Mouse (Mus musculus) CH12F3 (cell line): Measurements from ENCODE around the gene Chrna3.

Experiments
- in situ Hi-C: fragments of 300-500 bp; cut with MboI; formaldehyde crosslinking; loops from 2 replicates; pipeline ENCODE4 v1.14.3; 2020; ENCODE audit warnings: low sequenced_read_pairs

Gene Chrna3

DNA sequence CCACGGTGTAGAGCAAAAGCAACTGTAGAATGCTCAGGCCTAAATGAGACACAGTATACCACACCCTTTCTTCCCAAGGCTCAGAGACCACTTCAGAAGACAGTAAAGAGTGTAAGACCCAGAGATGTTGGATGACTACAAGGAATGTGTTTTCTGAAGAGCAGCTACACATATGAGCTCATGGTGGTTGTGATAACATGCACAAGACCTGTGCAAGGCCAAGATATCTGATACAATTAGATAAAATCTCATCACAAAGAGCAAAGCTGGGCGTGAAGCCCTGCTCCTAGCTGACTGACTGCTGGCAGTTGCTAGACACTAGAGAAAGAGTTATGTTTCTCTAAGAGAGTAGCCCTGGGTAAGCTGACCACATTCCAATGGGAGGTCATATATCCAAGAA is 16.7 kb downstream of the Chrna3 start:
- in situ Hi-C loops = no loop called here

DNA sequence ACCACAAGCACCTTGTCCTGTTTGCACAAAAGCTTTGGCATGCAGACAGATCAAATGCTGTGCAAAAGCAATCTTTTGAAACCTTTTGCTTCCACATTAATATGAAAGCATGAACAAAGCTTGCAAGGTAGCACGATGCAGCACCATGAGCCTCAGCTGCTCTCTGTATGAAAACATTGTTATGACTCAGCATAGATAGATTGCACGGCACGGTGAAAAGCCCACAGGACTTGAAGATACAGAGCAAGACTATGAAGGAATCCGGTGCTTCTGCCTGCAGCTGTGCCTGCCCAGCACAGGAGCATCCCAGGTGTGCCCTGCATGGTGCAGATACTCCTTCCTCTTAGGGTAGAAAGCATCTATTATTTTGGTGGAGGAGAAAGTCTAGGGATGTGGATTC is 22.8 kb downstream of the Chrna3 start:
- in situ Hi-C loops = no loop called here

DNA sequence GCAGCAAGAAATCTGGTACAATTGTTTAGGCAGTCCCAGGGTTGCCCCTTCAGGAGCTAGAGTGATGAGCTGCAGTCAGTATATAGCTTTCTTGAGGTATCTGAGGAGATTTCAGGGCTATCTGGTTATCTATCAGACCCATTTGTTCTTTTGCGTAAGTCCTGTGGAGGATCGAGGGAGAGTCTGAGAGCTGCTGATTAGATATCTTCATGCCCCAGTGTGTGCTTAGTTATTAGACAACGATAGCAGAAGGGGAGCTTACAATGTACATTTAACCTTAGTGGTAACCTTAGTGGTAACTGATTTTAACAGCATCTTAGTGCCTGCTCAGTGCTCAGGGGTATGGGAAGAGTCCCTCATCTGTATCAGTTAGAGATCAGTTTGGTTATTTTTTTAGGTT is 30.7 kb downstream of the Chrna3 start:
- in situ Hi-C loops = no loop called here

DNA sequence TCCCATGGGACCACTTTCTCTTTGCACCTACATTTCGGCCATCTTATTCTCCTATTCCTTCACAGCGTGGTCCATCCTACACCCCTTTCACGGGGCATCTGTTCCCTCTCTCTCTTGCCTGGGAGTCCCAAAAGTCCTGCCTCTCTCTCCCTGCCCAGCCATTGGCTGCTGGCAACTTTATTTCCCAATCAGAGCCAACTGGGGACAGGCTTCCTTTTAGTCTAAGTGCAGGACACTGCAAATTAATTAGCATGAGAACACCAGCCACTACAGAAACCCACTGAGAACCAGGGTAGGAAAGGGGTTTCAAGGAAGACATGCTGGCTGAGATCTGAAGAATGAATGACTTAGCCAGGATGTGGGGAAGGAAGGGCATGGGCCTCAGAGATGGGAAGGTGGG is 32.0 kb downstream of the Chrna3 start:
- in situ Hi-C loops = no loop called here

DNA sequence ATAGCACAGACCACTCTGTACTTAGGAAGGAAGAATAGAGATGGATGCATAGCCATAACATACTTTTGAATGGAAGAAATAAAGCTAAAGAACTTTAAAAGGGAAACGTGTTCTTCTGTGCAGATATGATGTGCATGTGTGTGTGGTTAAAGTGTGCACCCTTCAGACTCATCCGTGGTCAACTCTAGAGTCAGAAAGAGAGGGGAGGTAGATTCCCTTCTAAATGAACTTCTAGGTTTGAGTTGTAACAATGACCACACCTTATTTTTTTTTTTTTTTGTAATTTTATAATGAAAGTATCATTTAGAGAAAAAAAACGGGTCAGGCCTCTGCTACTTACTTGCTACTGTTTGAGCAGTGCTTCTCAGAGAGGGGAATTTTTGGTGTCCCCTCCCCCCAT is 36.0 kb downstream of the Chrna3 start:
- in situ Hi-C loops = no loop called here

DNA sequence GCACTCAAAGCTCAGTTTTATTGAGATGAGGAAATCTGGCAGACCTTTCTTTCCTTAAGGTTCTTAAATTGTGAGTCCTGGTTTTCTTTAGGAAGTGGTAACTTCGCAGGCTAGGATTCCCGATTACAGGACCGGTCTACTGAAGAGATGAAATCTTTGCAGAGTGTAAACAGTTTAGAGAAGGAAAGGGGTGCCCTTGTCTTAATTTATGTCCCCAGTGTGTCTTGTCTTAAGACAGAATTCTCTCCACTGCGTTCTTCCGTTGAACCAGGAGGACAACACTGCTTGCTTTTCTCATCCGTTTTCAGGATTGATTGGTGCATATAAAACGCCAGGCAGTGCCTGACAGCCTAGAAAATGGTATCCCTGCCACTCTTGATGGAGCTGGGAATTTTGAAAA is 44.0 kb downstream of the Chrna3 start:
- in situ Hi-C loops = no loop called here

DNA sequence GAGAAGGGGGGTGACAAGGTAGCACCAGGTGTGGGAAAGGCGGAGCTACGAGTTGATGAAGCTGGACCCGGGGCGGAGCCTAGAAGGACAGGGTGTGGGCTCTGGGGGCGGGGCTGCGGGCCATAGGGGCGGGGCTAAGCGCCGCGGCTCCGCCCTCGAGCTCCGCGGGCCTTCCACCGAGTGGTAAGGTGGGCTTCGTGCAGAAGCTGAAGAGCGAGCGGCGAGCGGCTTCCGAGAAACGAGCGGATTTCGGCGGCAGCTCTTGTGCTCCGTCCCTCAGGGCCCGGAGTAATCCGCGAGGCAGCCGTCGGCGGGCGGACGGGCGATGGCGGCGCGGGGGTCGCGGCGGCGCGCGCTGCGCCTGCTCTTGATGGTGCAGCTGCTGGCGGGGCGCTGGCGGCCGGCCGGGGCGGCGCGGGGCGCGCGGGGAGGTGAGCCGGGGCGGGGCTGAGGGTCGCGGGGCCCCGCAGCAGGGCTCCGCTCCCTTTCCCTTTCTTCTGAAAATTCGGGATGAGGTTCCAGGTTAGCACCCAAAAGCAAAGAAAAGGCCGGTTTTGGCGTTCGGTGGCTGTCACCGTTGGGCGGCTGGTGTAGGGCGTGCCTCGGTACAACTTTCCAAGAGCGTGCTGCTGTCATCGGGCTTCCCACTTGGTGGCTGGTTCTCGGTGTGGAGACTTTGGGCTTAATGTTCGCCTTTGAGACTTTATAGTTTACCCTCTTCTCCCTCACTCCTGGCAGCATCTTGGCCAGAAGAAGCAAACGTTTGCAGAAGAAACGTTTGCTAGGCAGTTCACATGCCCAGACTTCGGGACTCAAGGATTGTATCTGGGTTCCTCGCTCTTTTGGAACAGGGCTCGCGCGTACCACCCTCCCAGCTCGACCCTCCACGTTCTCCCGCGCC is 44.8 kb downstream of the Chrna3 start:
- in situ Hi-C loops = no loop called here

DNA sequence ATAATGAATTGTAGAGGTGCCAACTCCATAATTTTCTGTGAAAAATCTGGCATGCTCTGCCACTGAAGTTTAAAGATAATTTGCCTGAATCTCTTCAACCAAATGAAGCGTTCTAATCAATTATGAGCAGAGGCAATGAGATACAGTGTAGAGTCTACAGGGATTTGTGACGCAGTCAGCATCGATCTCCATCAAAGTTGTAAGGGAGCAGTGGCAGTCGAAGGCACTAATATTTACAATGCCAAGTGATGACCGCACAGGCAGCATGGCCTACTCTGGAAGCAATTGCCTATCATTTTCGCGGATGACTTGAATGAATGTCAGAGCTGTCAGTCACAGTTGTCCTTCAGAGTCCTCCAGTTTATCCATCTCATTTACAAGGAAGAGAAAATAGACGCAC is 45.7 kb downstream of the Chrna3 start, which contains the start of gene Chrna5:
Gene Chrna5 (plus strand): TSS at position 207 of the 400 bp plus-strand sequence.
- in situ Hi-C loops = no loop called here

DNA sequence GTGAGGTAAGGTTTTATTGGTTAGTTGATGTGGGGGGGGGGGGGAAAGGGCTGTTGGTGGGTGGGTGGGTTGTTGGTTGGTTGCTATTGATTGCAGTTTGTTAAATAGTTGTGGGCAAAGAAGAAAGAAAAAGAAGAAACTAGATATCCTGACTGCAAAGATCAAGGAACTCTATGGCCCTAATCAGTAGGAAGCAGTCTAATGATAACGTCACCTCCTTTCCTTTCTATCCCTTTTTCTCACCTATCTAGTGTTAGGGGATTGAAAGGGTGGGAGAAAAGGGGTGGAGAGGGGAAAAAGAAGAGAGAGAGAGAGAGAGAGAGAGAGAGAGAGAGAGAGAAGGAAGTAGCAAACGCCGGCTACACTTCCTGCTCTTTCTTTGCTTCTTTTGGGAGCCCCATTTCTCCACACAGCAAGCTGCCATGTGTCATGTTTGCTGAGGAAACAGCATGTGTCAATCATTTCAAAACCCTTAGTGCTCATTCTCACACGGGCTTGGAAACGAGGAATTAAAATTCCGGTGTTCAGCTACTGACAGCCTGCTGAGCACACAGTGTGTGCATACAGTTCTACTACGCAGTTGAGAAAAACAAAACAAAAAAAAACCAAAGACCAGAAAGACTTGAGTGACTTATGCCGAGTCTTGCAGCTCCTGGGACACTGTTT is 56.3 kb downstream of the Chrna3 start:
- in situ Hi-C loops = no loop called here

DNA sequence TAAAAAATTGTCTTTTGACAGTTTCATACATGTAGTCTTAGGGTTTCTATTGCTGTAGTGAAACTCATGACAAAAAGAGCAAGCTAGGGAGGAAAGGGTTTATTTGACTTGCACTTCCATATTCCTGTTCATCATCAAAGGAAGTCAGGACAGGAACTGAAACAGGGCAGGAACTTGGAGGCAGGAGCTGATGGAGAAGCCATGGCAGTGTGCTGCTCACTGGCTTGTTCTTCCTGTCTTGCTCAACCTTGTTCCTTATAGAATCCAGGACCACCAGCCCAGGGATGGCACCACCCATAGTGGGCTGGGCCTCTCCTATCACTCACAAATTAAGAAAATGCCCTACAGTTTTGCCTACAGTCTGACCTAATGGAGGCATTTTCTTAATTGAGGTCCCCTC is 62.7 kb downstream of the Chrna3 start:
- in situ Hi-C loops = no loop called here

DNA sequence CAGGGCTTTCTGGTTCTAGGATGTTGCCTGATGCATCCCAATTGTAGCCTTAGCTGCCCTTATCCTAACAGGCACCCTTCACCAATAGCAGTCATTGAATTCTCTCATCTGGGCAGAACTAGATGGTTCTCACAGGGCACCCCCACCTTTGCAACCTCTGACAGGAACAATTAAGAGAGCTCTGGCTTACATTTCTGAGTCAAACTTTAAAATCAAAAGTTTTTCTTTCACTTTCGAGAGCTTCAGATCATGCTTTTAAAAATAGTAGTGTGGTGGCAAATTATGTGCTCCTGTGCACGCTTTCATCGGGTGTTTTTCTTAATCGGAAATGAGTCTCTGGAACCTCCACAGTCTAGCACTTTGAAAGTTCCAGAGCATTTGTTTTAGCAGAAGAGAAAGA is 65.3 kb downstream of the Chrna3 start:
- in situ Hi-C loops = no loop called here
